Mouse (Mus musculus) mouse embryonic stem cell (cell line): ENCODE measurements around the gene Lmod3.

Source experiments
- in situ Hi-C, 2 experiments: fragments of 300-500 bp; cut with MboI; formaldehyde crosslinking; loops; 1 replicate in 1 of 2; 3 replicates in 1 of 2; pipeline ENCODE4 v1.14.3; 2019 to 2020; ENCODE audit warnings: low sequenced_read_pairs in 2 of 2, low pct_unique_long_range_greater_than_20kb in 1 of 2, mixed read lengths in 1 of 2; ENCODE audit not compliant: unreplicated experiment in 1 of 2

The Lmod3 gene

DNA sequence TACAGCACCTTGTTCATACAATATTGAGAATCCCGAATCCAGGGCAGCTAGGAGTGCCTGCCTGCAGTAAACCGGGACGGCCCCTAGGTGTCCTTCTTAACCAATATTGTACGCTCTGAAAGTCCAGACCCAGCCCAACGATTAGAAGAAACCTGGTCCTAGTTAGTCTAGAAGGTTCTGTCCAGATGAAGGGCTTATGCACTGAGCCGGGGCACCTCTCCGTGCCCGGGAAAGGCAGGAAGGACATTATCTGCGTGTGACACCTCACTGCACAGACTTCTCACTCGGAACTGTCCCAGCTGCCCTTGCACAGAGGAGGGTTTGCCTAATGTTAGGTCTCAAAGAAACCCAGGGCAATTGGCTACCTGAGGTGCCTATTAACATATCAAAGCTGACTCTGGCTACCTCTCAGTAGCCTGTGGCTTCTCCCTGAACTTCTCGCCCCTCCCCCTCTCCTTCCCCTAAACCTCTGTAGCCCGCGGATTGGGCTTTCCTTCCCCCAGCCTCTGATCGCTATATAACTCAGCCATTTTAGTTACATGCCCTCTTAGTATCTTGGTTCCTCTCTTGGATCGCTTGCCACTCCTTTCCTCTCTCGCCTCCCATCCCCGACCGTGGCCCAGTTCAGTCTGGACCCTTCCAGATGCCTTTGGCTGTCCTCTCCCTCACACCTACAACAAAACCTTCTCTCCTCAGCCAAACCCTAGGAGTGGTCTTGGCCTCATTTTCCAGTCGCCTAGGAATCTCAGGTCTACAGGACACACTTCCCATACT lies 25.6 kb upstream of the Lmod3 start:
- in situ Hi-C loops, result no loop called here

DNA sequence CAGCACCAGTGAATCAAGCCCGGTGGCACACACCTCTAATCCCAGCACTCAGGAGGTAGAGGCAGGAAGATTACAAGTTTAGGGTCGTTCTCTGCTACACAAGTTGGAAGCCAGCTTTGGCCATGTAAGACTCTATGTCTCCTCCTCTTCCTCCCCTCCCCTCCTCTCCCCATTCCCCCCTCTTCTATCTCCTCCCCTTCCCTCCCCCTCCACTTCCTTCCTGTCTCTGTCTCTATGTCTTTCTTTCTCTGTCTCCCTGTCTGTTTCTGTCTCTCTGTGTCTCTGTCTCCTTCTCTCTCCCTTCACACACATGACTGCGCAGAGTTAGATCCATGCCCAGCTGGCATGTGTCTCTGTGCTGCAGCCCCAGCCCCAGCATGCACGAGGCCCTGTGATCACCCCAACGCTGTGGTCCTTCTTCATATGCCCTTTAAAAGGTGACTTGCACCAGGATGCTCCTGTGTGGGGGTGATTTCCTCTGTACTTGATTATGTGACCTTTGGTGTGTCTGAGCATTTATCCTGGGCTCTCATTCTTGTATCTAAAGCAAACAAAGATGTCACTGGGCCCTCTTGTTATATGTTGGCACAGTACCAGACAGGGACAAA lies 24.4 kb upstream of the Lmod3 start:
- in situ Hi-C loops, result no loop called here

DNA sequence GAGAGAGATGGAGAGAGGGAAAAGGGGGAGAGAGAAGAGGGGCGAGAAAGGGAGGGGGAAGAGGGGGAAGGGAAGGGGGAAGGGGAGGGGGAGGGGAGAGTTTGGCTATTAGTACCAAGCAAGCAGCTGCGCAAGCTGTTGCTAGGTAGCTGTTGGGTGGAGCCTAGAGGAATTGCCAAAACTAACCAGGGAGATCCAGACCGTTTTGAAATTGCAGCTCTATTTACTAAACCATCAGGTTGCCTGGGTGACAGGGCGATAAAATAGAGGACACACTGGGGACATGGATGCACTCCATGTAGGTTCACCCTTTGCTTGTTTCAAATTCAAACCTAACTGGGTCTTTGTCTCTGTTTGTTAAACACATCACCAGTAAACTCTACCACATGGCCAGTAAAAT lies 23.8 kb upstream of the Lmod3 start:
- in situ Hi-C loops, result no loop called here

DNA sequence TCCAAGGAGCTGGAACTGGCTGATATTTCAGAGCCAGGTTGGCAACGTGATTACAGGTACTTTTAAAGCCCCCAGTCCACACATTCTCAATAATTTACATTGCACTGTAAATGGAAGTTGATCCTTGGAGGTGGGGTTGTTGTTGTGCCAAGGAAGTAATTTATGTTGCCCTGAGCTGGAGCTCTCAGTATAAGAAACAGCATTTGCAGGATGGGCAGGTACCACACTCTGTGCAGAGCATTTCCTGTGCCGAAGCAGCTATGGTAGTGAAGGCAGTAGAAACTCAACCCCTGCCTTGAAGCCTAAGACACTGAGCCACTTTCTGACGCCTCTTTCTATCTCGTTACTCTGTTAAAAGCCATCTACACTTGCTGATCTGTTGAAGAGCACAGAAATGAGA lies 23.2 kb upstream of the Lmod3 start:
- in situ Hi-C loops, result no loop called here

DNA sequence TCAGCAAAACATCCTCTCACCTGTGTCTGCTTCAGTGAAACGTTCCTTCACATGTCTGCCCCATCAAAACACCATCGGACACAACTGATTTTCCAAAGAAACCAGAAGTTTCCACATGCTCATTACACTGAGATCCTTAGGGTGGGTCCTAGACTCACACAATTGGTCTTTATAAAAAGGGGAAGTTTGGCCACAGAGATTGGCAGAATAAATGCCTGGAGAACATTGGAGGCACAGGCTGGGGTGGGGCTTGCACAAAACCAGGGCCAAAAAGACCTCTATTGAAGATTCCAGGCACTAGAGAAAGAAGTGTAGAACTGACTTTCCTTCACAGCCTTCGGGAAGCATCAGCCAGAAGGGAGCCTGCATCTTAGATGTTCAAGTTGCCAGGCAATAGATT lies 21.2 kb upstream of the Lmod3 start:
- in situ Hi-C loops, result loop anchor here (25.0 kb wide), 2 partner anchors 239 to 464 kb away; no protein-coding TSS in a partner anchor

DNA sequence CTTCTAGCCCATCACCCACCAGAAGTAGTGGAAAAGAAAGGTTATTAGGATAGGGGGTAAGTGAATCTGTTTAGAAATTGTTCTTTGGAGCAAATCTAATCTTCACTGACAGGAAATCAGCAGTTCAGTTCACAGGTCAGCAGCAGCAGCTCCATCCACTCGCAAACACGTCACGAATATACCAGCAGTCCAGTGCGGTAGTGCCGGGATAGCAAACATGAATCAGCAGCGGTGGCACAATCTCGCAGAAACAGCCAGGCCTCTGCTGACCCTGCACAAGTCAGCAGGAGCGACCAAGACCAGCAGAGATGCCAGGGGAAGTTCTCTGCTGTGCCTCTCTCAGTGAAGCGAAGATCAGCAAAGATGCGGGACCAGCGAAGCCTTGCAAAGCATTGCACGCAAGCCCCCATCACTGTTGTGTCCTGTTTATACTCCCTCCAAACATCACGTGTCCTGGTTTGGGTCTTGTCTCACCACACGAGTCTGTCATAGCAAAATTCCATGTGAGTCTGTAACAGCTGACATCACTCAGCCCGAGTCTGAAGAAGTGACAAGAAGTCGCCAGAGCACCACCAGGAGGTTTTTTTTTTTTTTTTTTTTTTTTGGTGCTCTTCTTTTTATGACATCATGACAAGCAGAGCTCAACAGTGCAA lies 20.6 kb upstream of the Lmod3 start:
- in situ Hi-C loops, result loop anchor here (25.0 kb wide), 2 partner anchors 239 to 464 kb away; no protein-coding TSS in a partner anchor

DNA sequence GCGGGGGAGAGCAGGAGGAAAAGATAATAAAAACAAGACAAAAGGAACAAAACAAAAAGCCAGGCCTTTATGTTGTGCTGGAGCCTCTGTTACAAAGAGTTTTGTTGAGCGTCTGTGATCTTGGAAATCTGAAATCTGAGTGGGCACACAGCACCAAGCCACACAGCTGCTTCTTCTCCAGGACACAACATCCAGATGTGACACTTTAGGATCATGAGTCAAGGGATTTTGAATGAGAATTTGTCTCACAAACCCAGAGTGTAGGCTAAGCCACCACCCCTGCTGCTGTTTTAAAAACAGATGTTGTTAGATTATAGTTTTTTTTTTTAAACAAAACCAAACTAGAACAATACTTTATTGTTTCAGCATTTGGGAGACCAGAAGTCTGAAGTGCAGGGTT lies 19.8 kb upstream of the Lmod3 start:
- in situ Hi-C loops, result loop anchor here (25.0 kb wide), 2 partner anchors 240 to 465 kb away; no protein-coding TSS in a partner anchor

DNA sequence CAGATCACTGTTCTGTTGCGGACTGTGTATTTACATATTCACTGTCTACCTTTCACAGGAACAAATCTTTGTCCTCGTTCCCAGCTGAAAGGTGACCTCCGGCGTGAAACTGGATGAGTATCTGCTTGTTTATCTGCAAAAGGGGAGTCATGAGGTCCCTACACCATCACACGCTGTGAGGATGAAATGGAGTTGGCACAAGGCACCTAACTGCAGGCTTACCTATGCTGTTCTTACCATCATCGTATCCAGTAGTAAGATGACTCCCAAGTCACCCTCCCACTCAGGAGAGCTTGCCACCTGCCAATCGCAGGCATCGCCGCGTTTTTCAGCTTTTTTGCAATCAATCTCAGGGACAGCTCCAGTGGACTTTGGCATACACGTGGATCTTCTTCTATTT lies 17.0 kb upstream of the Lmod3 start:
- in situ Hi-C loops, result loop anchor here (10.0 to 25.0 kb wide), 3 partner anchors 145 to 468 kb away; no protein-coding TSS in a partner anchor

DNA sequence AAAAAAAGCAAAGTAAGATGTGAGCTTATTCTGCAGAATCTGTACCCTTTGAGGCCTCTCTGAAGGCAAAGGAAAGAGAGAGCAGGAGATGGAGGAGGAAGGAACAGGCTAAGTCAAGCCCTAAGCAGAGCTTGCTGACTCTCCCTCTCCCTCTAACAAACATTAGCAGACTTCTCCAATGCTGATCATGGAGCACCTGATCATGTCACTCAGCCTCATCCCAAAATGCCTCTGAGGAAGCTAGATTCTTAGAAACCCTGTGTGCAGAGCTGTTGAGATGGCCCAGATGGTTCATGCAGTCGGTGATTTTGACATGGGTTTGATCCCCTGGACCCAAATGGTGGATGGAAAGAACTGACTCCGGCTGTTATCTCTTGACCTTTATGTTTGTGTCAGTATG lies 14.6 kb upstream of the Lmod3 start:
- in situ Hi-C loops, result loop anchor here (10.0 to 25.0 kb wide), 3 partner anchors 148 to 470 kb away; no protein-coding TSS in a partner anchor

DNA sequence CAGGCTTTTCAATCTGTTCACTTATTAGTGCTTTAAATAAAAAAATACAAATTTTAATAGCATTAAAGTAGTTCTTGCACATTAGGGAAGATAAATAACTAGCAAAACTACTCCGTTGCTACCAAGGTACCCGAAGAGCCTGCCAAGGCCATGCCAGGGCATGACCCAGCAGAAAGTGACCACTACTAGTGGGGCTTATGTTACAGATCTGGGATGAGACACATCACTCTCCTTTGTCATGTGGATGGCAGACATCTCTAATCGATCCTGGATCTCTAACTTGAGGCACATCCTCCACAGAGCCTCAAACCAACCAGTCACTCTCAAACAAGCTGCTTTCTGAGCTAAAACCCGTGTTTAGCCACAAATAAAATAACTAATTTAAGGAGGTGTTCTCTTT lies 14.1 kb upstream of the Lmod3 start:
- in situ Hi-C loops, result loop anchor here (10.0 to 25.0 kb wide), 3 partner anchors 148 to 471 kb away; no protein-coding TSS in a partner anchor

DNA sequence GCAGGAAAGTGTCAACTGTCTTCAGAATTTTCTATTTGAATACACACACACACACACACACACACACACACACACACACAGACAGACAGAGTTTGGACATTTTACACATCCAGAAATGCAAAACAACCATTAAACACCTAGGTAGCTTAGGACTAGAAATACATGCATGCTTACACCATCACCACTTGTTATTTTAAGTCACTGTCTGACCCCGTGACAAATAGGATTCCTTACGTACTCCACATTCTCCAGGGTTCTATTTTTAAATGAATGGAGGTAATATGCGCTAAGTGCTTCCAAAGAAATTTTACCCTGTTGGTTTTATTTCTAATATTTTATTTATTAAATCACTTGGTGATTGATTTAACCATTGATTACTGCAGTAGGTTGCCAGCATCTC lies 13.1 kb upstream of the Lmod3 start:
- in situ Hi-C loops, result loop anchor here (10.0 to 25.0 kb wide), 3 partner anchors 149 to 472 kb away; no protein-coding TSS in a partner anchor

DNA sequence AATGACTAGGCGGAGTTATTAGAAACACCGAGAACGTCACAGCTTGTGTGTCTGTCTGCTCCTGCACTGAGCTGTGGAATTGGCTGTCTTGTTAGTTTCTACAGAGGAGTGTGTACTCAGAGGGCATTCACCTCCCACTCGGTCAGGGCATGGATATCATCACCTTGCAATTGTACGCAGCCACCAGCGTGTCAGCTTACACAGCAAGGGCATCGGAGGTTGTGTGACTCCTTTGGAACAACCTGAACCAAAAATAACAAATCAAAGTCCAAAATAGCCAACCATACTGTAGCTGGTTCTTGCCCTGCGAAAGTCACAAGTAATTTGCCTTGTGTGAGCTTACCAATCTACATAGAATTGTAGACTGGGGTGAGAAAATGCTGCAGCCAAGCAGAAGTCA lies 12.7 kb upstream of the Lmod3 start:
- in situ Hi-C loops, result loop anchor here (10.0 to 25.0 kb wide), 3 partner anchors 150 to 472 kb away; no protein-coding TSS in a partner anchor

DNA sequence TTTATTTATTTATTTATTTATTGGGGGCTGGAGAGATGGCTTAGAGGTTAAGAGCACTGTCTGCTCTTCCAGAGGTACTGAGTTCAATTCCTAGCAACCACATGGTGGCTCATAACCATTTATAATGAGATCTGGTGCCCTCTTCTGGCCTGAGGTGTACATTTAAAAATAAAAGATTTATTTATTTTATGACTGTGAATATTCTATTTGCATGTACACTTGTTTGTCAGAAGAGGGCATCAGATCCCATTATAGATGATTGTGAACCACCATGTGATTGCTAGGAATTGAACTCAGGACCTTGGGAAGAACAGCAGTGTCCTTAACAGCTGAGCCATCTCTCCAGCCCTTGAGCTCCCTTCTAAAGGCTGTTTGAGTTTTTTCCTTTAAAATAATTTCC lies 11.2 kb upstream of the Lmod3 start:
- in situ Hi-C loops, result loop anchor here (10.0 to 25.0 kb wide), 3 partner anchors 151 to 474 kb away; no protein-coding TSS in a partner anchor

DNA sequence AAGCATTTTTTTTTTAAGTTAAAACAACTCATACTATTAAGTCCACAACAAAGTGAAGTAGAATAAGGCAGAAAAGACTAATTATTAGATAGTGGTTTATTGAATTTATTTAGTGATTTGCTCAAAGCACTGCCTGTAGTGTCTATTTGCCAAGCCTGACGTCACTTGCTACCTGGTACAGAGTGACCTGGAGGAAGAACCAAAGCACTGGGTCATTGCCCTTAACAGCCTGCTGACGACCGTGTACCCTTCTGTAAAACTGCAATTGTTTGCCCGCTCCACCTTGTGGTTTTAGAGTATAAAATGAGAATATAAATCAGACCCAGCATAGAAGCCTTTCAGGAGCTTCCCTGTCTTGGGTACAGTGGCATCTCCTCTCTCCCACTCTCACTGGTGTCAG lies 9.7 kb upstream of the Lmod3 start:
- in situ Hi-C loops, result loop anchor here (10.0 to 25.0 kb wide), 3 partner anchors 153 to 475 kb away; no protein-coding TSS in a partner anchor

DNA sequence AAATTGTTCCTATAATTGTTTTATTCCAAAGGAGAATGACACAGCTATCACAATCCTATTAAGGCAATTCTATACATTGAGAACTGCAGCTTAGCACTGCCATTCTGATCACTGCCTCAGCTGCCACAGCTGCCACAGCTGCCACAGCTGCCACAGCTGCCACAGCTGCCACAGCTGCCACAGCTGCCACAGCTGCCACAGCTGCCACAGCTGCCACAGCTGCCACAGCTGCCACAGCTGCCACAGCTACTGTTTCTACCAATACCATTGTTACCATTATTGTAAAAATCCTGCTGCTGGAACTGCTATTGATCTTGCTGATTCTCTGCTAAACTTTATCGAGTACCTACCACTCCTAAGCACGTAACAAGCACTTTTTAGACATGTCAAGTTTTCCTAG lies 7.4 kb upstream of the Lmod3 start:
- in situ Hi-C loops, result loop anchor here (10.0 to 25.0 kb wide), 4 partner anchors 155 to 477 kb away; no protein-coding TSS in a partner anchor

DNA sequence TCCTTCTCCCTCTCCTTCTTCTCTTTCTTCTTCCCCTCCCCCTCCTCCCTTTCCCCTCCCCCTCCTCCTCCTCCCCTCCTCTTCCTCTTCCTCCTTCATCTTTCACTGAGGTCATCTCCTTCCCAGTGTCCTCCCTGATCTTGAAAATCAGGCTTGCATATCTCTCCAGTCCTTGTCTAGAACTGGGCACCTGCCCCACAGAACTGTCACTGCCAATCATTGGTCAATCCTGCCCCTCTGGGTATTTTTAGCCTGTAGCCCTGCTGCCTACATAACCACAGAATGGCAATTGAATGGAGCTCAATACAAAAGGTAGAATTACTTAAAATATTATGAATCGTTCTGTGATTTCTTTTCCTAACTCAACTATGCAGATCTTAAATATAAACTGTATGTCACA lies 5.9 kb upstream of the Lmod3 start:
- in situ Hi-C loops, result loop anchor here (10.0 to 25.0 kb wide), 3 partner anchors 254 to 479 kb away; no protein-coding TSS in a partner anchor

DNA sequence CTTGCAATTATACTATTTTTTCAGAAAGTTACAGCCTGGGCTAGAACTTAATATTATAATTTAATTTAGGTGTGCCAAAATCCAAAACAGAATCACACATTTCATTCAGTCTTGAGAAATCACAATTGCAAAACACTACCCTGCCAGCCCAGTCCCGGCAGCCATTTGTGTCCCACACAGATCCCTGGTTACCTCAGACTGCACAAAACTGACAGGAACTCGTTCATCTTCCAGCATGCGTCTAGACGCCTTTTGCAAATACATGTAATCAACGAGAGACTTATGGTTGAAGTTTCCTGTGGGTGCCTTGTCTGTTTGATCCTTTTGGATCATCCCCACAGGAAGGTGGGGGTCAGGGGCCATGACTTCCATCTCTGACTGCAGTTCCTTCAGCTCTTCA lies 473 bp downstream of the Lmod3 start:
- in situ Hi-C loops, result loop anchor here (5.0 to 25.0 kb wide), 4 partner anchors 165 to 485 kb away; no protein-coding TSS in a partner anchor

DNA sequence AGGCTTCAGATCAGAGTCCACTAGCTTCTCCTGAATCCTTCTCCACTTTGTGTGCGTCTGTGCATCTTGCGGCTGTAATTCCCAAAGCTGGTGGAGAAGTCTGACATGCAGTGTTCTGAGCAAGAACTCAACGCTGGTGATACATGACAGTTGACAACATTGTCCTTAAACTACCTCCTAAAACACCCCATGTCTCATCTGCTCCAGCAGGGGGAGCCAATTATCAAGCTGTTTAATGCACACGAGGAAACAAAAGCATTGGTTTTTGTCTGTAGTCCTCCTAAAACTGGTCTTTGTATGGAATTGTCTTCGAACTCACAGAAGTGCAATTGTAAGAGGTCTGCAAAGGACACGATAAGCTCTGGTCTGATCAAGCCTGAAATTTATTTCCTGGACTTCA lies 1.6 kb downstream of the Lmod3 start:
- in situ Hi-C loops, result loop anchor here (5.0 to 25.0 kb wide), 4 partner anchors 166 to 486 kb away; no protein-coding TSS in a partner anchor

DNA sequence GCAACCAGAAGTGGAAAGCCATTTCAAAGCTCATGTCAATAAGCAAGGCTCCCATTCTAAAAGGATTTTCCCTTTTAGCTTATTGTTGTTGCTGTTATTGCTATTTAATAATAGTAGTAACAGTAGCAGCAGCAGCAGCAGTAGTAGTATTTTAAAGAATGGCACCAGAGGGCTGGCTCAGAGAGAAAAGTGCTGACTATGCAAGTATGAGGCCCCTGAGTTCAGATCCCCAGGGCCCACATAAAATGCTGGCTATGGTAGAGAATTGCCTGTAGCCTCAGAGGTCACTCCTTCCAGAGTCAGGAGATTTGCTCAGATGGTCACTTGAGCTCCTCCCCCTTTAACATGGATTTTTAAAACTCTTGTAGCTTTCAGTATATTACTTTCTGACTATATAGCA lies 7.4 kb downstream of the Lmod3 start:
- in situ Hi-C loops, result no loop called here
